ENCODE assay signal across 15 mouse cellular contexts in genomic region chr1:39394650-39395049, GRCm38 (mm10).
"Had no signal": no experiment of that assay in that cellular context is flagged by ENCODE, and none has a peak within 500 bp of the region (broad histone marks: within the 10 kb centered on the region; RNA-seq: fewer than 3 reads in every experiment).

No protein-coding gene starts in this region.

- H3K4me1 ChIP-seq: hindbrain, embryonic 15.5 days; kidney, embryonic 15.5 days had no signal

- H3K27ac ChIP-seq: heart, embryonic 13.5 days; heart, embryonic 15.5 days; hindbrain, embryonic 13.5 days; hindbrain, embryonic 15.5 days; hindbrain, postnatal 0 days; kidney, embryonic 15.5 days; kidney, postnatal 0 days; limb, embryonic 13.5 days had no signal

- H3K27me3 ChIP-seq: heart, embryonic 13.5 days; heart, embryonic 15.5 days; hindbrain, embryonic 13.5 days; hindbrain, embryonic 15.5 days; kidney, embryonic 15.5 days; limb, embryonic 13.5 days had no signal

- H3K4me3 ChIP-seq: heart, adult 2 months; heart, embryonic 13.5 days; heart, embryonic 15.5 days; hindbrain, embryonic 13.5 days; hindbrain, embryonic 15.5 days; kidney, embryonic 15.5 days; limb, embryonic 13.5 days had no signal

- H3K36me3 ChIP-seq: hindbrain, embryonic 15.5 days had no signal

- ATAC-seq: forebrain, postnatal 0 days; hindbrain, postnatal 0 days; intestine, embryonic 16.5 days had no signal

- DNase-seq: forebrain, postnatal 0 days; layer of hippocampus, adult 9-11 months; layer of hippocampus, postnatal 36 days; left cerebral cortex, postnatal 4 days had no signal

- H3K4me2 ChIP-seq: heart, embryonic 11.5 days; heart, embryonic 13.5 days; heart, embryonic 15.5 days; hindbrain, embryonic 13.5 days; hindbrain, embryonic 15.5 days; kidney, embryonic 15.5 days; limb, embryonic 13.5 days had no signal

- H3K9ac ChIP-seq: forebrain, postnatal 0 days; heart, embryonic 13.5 days; heart, embryonic 15.5 days; hindbrain, embryonic 13.5 days; hindbrain, embryonic 15.5 days; kidney, embryonic 15.5 days; limb, embryonic 13.5 days had no signal

- H3K9me3 ChIP-seq: heart, embryonic 15.5 days; hindbrain, embryonic 13.5 days; hindbrain, embryonic 15.5 days; kidney, embryonic 15.5 days had no signal
